Mouse (Mus musculus) midbrain, postnatal 0 days (tissue): Measurements from ENCODE around the gene Saal1. TPM values are rescaled to one million over a fixed set of nuclear protein-coding genes. Genes with fewer than 3 reads are reported as not detected.
"Not testable (repeated sequence)": the region's sequence is repeated elsewhere in the genome, so short reads cannot be mapped to it uniquely, and the experiment has no call there.

Source experiments
- ATAC-seq: fragments of 200-750 bp; cut with Nextera tagmentation; 2 replicates; pipeline ENCODE4 v1.8.0; 2017; ENCODE audit warnings: moderate number of reproducible peaks, mild to moderate bottlenecking, moderate TSS enrichment, moderate library complexity; ENCODE audit not compliant: low FRiP score
- DNase-seq: peaks from one replicate; pipeline ENCODE4 v3.0.0-alpha.2; 2015; ENCODE audit warnings: low spot score
- H3K27ac ChIP-seq: fragments of 300-500 bp; sonication (generic); 2 replicates; pipeline ENCODE4 v1.5.1; 2014; ENCODE audit warnings: low read depth, mild to moderate bottlenecking, low read length, mixed read lengths
- H3K27me3 ChIP-seq: fragments of 300-500 bp; sonication (generic); 2 replicates; pipeline ENCODE4 v1.6.1; 2014; ENCODE audit warnings: low read length, control low read depth, mixed read lengths; ENCODE audit not compliant: insufficient read depth
- H3K36me3 ChIP-seq: fragments of 300-500 bp; sonication (generic); 2 replicates; pipeline ENCODE4 v1.6.1; 2014; ENCODE audit warnings: low read length, control low read depth, mixed read lengths; ENCODE audit not compliant: insufficient read depth
- H3K4me1 ChIP-seq: fragments of 300-500 bp; sonication (generic); 2 replicates; pipeline ENCODE4 v1.6.1; 2014; ENCODE audit warnings: mild to moderate bottlenecking, control low read depth, antibody characterized with exemption, low read length, mixed read lengths; ENCODE audit not compliant: insufficient read depth
- H3K4me2 ChIP-seq: fragments of 300-500 bp; sonication (generic); 2 replicates; pipeline ENCODE4 v1.6.1; 2014; ENCODE audit warnings: low read depth, mild to moderate bottlenecking, low read length, mixed read lengths; ENCODE audit not compliant: poor library complexity, severe bottlenecking
- H3K4me3 ChIP-seq: fragments of 300-500 bp; sonication (generic); 2 replicates; pipeline ENCODE4 v1.5.1; 2014; ENCODE audit warnings: low read depth, mild to moderate bottlenecking, low read length, moderate library complexity
- H3K9ac ChIP-seq: fragments of 300-500 bp; sonication (generic); replicated peaks from 2 replicates; pipeline ENCODE4 v1.6.1; 2014; ENCODE audit warnings: mild to moderate bottlenecking, low read length, moderate library complexity, mixed read lengths; ENCODE audit not compliant: poor library complexity, severe bottlenecking
- H3K9me3 ChIP-seq: fragments of 300-500 bp; sonication (generic); 2 replicates; pipeline ENCODE4 v1.6.1; 2016; ENCODE audit warnings: low read length, control low read depth
- CTCF ChIP-seq: IDR thresholded peaks from 2 replicates; pipeline ENCODE4 v1.5.1; 2016; ENCODE audit warnings: antibody characterized with exemption, mild to moderate bottlenecking
- WGBS: fragments of 180-500 bp; shearing (Covaris S2); extraction: QIAGEN DNeasy Blood & Tissue Kit; methylation state at CpG from one replicate; pipeline ENCODE4 v1.1.7; 2014; 5-methylcytosine and 5-hydroxymethylcytosine counted together
- polyA plus RNA-seq: library from polyadenylated mRNA; unstranded; fragments of >200 nt; fragmentation: Nextera tagmentation; extraction: Ambion mirVana; gene quantifications from 2 replicates; pipeline ENCODE4 v1.2.1, GENCODE M21; 2015
- total RNA-seq: library from RNA; depleted of rRNA; stranded (reverse); fragments of >200 nt; gene quantifications from 2 replicates; pipeline ENCODE4 v1.2.3, GENCODE M21; 2014

Gene Saal1
- total and polyA plus RNA-seq, 2 experiments from 2014 or later, result 10.2 to 13.6 TPM

DNA sequence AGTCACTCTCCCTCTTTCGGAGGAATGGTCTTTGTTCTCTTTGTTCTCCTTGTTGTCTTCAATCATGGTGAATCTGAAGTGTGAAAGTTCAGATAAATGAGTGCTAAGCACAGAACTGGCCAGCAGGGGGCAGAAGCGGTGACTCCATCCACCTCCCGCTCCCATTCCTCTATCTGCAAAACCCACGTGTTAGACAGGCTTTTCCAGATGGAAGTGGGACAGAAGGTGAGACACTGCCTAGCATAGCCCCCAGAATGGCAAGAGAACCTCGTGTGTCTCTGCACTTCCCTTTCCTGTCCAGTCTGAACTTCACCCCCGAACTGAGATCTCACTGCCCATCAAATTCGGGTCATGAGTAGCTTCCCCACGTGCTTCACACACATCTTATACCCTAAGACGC, 45.2 kb downstream of the Saal1 start:
- H3K4me3 ChIP-seq, result no peak overlapping the region
- WGBS, result 40% methylated on average over 9 of the region's 9 CpGs
- DNase-seq, result peak; percentile 42
- no peak for ATAC-seq
- TF ChIP-seq CTCF, result peak; percentile 71
- H3K4me2 ChIP-seq, result no peak overlapping the region
- no peaks in the 10 kb centered on the region for H3K36me3 ChIP-seq
- H3K9ac ChIP-seq, result no peak overlapping the region
- H3K4me1 ChIP-seq, result peaks cover 3% of the 10 kb centered on the region; the same call in 1 of the 2 replicates
- H3K27me3 ChIP-seq, result peaks cover 13% of the 10 kb centered on the region; the same call in 1 of the 2 replicates
- H3K9me3 ChIP-seq, result no peaks in the 10 kb centered on the region
- no peak overlapping the region for H3K27ac ChIP-seq

DNA sequence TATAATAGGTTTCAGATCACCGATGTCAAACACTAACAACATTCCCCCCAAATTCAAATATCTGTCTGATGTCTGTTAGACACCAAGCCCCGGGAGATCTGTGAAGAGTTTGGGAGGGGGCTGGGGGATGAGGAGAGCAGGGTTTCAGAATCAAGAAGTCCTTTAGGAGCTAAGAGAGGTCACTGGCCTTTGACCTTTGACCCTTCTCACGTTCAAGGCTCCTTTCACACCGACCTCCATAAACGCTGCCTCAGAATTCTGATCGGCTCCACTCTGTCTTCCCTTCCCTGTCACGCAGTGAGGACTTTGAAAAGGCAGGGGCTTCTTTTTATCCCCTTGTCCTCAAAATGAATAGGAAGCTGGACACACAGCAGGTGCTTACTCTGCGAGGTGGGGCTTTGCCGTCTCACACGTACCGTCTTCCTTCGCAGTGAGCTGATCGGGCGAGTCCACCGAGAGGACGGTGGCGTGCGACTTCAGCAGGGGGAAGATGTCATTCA, 48.8 kb downstream of the Saal1 start:
- Histone ChIP-seq H3K4me1 (no peaks in the 10 kb centered on the region), H3K9me3 (no peaks in the 10 kb centered on the region), H3K9ac (no peak overlapping the region), H3K4me3 (no peak overlapping the region; the same call in 1 of the 2 replicates), H3K27me3 (peaks cover 8% of the 10 kb centered on the region; the same call in 1 of the 2 replicates), H3K36me3 (no peaks in the 10 kb centered on the region), H3K27ac (no peak overlapping the region), H3K4me2 (peak overlapping the region; percentile 40)
- WGBS, result 15% methylated on average over 18 of the region's 18 CpGs
- ATAC-seq, result no peak
- TF ChIP-seq CTCF, result no peak
- no peak for DNase-seq

DNA sequence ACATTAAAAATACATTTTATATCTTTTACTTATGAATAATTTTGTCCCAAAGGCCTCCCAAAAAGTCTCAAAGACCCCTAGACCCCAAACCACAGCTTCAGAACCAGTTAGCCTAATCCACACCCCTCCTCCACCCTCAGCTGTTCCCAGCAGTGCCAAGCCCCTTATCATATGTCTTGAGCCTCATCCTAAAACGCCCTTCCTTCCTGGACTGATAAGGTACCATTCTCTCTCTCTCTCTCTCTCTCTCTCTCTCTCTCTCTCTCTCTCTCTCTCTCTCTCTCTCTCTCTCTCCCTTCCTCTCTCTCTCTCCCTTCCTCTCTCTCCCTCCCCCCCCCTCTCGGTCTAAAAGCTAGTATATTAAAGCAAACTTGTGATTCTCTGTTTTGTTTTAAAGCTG, 58.2 kb downstream of the Saal1 start:
- Histone ChIP-seq H3K9ac (no peak overlapping the region), H3K27me3 (no peaks in the 10 kb centered on the region), H3K27ac (no peak overlapping the region), H3K4me2 (no peak overlapping the region), H3K4me3 (no peak overlapping the region), H3K4me1 (no peaks in the 10 kb centered on the region), H3K9me3 (no peaks in the 10 kb centered on the region), H3K36me3 (no peaks in the 10 kb centered on the region)
- WGBS, result 54% methylated on average over 1 of the region's 2 CpGs
- ATAC-seq (no peak), DNase-seq (no peak)
- TF ChIP-seq CTCF, result no peak

DNA sequence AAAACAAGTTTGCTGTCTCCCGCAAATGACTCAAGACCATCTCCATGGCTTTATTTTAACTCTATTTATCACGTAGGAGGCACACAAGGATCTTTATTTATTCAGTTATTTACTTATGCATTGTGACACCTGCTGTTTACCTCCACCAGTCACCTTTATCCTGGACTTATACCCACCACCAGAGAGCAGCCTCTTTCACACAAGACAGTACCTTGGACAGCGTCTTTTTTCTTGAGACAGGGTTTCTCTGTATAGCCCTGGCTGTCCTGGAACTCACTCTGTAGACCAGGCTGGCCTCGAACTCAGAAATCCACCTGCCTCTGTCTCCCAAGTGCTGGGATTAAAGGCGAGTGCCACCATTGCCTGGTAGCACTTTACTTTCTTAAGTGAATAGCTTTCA, 60.2 kb downstream of the Saal1 start:
- not testable (repeated sequence) for ATAC-seq, H3K4me3 ChIP-seq, H3K4me2 ChIP-seq, H3K36me3 ChIP-seq, H3K27me3 ChIP-seq, H3K9ac ChIP-seq, H3K27ac ChIP-seq, H3K9me3 ChIP-seq, H3K4me1 ChIP-seq, DNase-seq
- 56% methylated on average over 5 of the region's 5 CpGs for WGBS

DNA sequence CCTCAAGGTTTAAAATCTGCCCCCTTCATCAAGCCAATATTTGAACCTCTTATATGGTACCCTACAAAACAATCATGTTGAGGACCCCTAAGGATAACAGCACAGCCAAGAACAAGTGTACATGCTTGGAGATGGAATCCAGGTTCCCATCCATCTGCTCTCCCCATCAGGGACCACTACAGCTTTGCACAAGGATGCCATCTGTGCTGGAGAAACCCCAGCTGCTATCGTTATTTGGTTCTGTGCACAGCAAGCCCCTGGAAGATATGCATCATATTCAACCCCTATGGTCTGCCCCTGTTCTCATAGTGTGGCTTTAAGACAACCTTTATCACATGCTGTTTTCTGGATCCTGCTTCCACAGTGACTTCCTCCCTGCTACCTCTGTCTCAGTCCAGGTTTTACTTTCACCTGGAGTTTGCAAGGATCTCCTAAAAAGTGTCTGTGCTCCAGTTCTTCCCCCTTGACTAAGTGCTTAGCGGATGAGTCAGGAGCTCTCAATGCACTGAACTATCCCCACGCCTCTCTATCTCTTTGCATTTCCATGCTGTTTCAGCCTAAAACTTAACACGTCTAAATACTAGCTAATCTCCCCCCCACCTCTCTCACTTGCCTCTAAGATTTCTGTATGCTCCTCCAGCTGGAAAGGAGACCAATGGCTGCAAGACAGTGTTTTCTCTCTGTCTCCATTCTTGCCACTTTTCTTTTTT, 61.9 kb downstream of the Saal1 start:
- no peaks in the 10 kb centered on the region for H3K9me3 ChIP-seq
- 73% methylated on average over 4 of the region's 4 CpGs for WGBS
- no peak for ATAC-seq
- H3K4me3 ChIP-seq, result no peak overlapping the region
- H3K4me2 ChIP-seq, result no peak overlapping the region
- no peak for TF ChIP-seq CTCF
- no peaks in the 10 kb centered on the region for H3K36me3 ChIP-seq
- H3K4me1 ChIP-seq, result no peaks in the 10 kb centered on the region
- H3K27ac ChIP-seq, result no peak overlapping the region
- no peak for DNase-seq
- H3K27me3 ChIP-seq, result no peaks in the 10 kb centered on the region
- H3K9ac ChIP-seq, result no peak overlapping the region

DNA sequence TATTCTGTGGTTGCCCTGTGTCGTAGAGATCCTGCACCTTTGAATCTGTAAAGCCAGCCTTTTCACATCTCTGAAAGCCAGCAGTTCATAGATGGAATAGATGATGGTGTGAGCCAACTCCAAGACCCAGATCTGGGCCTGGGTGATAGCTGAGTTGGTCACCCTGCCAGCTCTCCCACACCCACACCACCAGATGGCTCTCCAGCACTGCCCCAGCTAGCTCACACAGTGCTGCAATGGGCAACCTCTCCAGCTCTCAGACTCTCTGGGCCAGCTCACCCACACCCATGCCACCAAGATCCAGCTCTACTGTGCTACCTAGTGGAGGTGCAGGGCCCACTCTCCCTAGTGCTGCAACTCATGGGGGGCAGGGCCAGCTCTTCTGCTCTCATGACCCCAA, 67.3 kb downstream of the Saal1 start:
- Histone ChIP-seq H3K36me3 (no peaks in the 10 kb centered on the region), H3K4me1 (peaks cover 5% of the 10 kb centered on the region; the same call in 1 of the 2 replicates), H3K4me2 (no peak overlapping the region), H3K27ac (no peak overlapping the region), H3K4me3 (no peak overlapping the region), H3K27me3 (no peaks in the 10 kb centered on the region), H3K9ac (no peak overlapping the region), H3K9me3 (no peaks in the 10 kb centered on the region)
- no peak for ATAC-seq
- TF ChIP-seq CTCF, result peak; percentile 34; the same call in 1 of the 2 replicates
- DNase-seq, result peak; percentile 24
- 93% methylated on average over 1 of the region's 1 CpGs for WGBS
